Mouse (Mus musculus): Measurements from ENCODE around the gene Bcl6b. TPM values are rescaled to one million over a fixed set of nuclear protein-coding genes. Genes with fewer than 3 reads are reported as not detected.

Bcl6b gene
- polyA plus RNA-seq, 1 experiment from 2014 or later, result 1.8 TPM

- Histone ChIP-seq H3K27ac (ENCODE audit: low read depth, low read length) (no peak overlapping the region), H3K4me3 (ENCODE audit: low read depth, low read length) (peak overlapping the region; percentile 16), H3K4me1 (ENCODE audit: control insufficient read depth, insufficient read depth, low read length) (peaks cover 10% of the 10 kb centered on the region), H3K9ac (replicated peaks; ENCODE audit: low read depth, low read length) (no peak overlapping the region), H3K36me3 (ENCODE audit: control insufficient read depth, insufficient read depth, low read length) (no peaks in the 10 kb centered on the region), H3K4me2 (ENCODE audit: low read depth, low read length) (peak overlapping the region; percentile 44), H3K9me3 (ENCODE audit: control insufficient read depth, low read length) (no peaks in the 10 kb centered on the region), H3K27me3 (ENCODE audit: control insufficient read depth, insufficient read depth, low read length) (peaks cover 11% of the 10 kb centered on the region)
- WGBS, result 8% methylated on average over 18 of the region's 18 CpGs
- ATAC-seq (ENCODE audit: low read depth), result no peak
Observed at GRCm38 (mm10) chr11:70226602-70226890, 3.1 kb downstream of the Bcl6b start.

GRCm38 (mm10) chr11:70225798-70226601 is 3.6 kb downstream of the Bcl6b start:
- H3K36me3 ChIP-seq (ENCODE audit: control insufficient read depth, insufficient read depth, low read length), result no peaks in the 10 kb centered on the region
- H3K4me2 ChIP-seq (ENCODE audit: low read depth, low read length), result peak overlapping the region; percentile 44
- H3K9me3 ChIP-seq (ENCODE audit: control insufficient read depth, low read length), result no peaks in the 10 kb centered on the region
- no peak overlapping the region for H3K27ac ChIP-seq (ENCODE audit: low read depth, low read length)
- 0 out of 2 replicates have a peak, but pooled peaks have one; percentile 29 for ATAC-seq (ENCODE audit: low read depth)
- H3K4me3 ChIP-seq (ENCODE audit: low read depth, low read length), result peak overlapping the region; percentile 16
- H3K4me1 ChIP-seq (ENCODE audit: control insufficient read depth, insufficient read depth, low read length), result peaks cover 10% of the 10 kb centered on the region
- no peak overlapping the region; the same call in 1 of the 2 replicates for H3K9ac ChIP-seq (replicated peaks; ENCODE audit: low read depth, low read length)
- H3K27me3 ChIP-seq (ENCODE audit: control insufficient read depth, insufficient read depth, low read length), result peaks cover 11% of the 10 kb centered on the region
- 16% methylated on average over 27 of the region's 27 CpGs for WGBS

GRCm38 (mm10) chr11:70223724-70224123 is 5.9 kb downstream of the Bcl6b start:
- H3K36me3 ChIP-seq (ENCODE audit: control insufficient read depth, insufficient read depth, low read length), result no peaks in the 10 kb centered on the region
- H3K27ac ChIP-seq (ENCODE audit: low read depth, low read length), result no peak overlapping the region
- no peak overlapping the region for H3K4me2 ChIP-seq (ENCODE audit: low read depth, low read length)
- H3K9me3 ChIP-seq (ENCODE audit: control insufficient read depth, low read length), result no peaks in the 10 kb centered on the region
- WGBS, result 87% methylated on average over 9 of the region's 9 CpGs
- H3K4me3 ChIP-seq (ENCODE audit: low read depth, low read length), result no peak overlapping the region
- peaks cover 21% of the 10 kb centered on the region for H3K4me1 ChIP-seq (ENCODE audit: control insufficient read depth, insufficient read depth, low read length)
- H3K27me3 ChIP-seq (ENCODE audit: control insufficient read depth, insufficient read depth, low read length), result peaks cover 7% of the 10 kb centered on the region
- H3K9ac ChIP-seq (replicated peaks; ENCODE audit: low read depth, low read length), result no peak overlapping the region
- no peak for ATAC-seq (ENCODE audit: low read depth)

- 8% methylated on average over 14 of the region's 14 CpGs for WGBS
- ATAC-seq (ENCODE audit: low read depth), result no peak
- peak overlapping the region; percentile 81 for H3K27ac ChIP-seq (ENCODE audit: low read depth, low read length)
- peaks cover 26% of the 10 kb centered on the region for H3K4me1 ChIP-seq (ENCODE audit: control insufficient read depth, insufficient read depth, low read length)
- peaks cover 3% of the 10 kb centered on the region; the same call in 1 of the 2 replicates for H3K27me3 ChIP-seq (ENCODE audit: control insufficient read depth, insufficient read depth, low read length)
- H3K4me3 ChIP-seq (ENCODE audit: low read depth, low read length), result peak overlapping the region; percentile 59
- H3K9ac ChIP-seq (replicated peaks; ENCODE audit: low read depth, low read length), result peak overlapping the region; percentile 76
- peak overlapping the region; percentile 91 for H3K4me2 ChIP-seq (ENCODE audit: low read depth, low read length)
- no peaks in the 10 kb centered on the region for H3K36me3 ChIP-seq (ENCODE audit: control insufficient read depth, insufficient read depth, low read length)
- no peaks in the 10 kb centered on the region for H3K9me3 ChIP-seq (ENCODE audit: control insufficient read depth, low read length)
Observed at GRCm38 (mm10) chr11:70221603-70222500, 7.7 kb downstream of the Bcl6b start.

- H3K9me3 ChIP-seq (ENCODE audit: control insufficient read depth, low read length), result no peaks in the 10 kb centered on the region
- peak within 1 kb of the TSS; percentile 76 for H3K9ac ChIP-seq (replicated peaks; ENCODE audit: low read depth, low read length)
- no peaks in the 10 kb centered on the region for H3K36me3 ChIP-seq (ENCODE audit: control insufficient read depth, insufficient read depth, low read length)
- peak within 1 kb of the TSS; percentile 91 for H3K4me2 ChIP-seq (ENCODE audit: low read depth, low read length)
- peaks cover 23% of the 10 kb centered on the region for H3K4me1 ChIP-seq (ENCODE audit: control insufficient read depth, insufficient read depth, low read length)
- H3K4me3 ChIP-seq (ENCODE audit: low read depth, low read length), result peak within 1 kb of the TSS; percentile 59
- H3K27ac ChIP-seq (ENCODE audit: low read depth, low read length), result peak within 1 kb of the TSS; percentile 88
- peaks cover 12% of the 10 kb centered on the region for H3K27me3 ChIP-seq (ENCODE audit: control insufficient read depth, insufficient read depth, low read length)
- ATAC-seq (ENCODE audit: low read depth), result peak; percentile 94
- WGBS, result under 1% methylated on average over 28 of the region's 28 CpGs
Observed at GRCm38 (mm10) chr11:70220731-70221602, 8.6 kb downstream of the Bcl6b start, which contains the start of gene Slc16a13. Gene Slc16a13 (minus strand): TSS chr11:70221064.

GRCm38 (mm10) chr11:70220323-70220722 is 9.3 kb downstream of the Bcl6b start:
- H3K27ac ChIP-seq (ENCODE audit: low read depth, low read length), result peak overlapping the region; percentile 88
- under 1% methylated on average over 24 of the region's 24 CpGs for WGBS

GRCm38 (mm10) chr11:70219873-70220272 is 9.7 kb downstream of the Bcl6b start:
- peaks cover 20% of the 10 kb centered on the region for H3K27me3 ChIP-seq (ENCODE audit: control insufficient read depth, insufficient read depth, low read length)
- H3K9me3 ChIP-seq (ENCODE audit: control insufficient read depth, low read length), result no peaks in the 10 kb centered on the region

More at GRCm38 (mm10) chr11:70220323-70220722, 9.3 kb downstream of the Bcl6b start:
- peaks cover 18% of the 10 kb centered on the region for H3K27me3 ChIP-seq (ENCODE audit: control insufficient read depth, insufficient read depth, low read length)
- no peaks in the 10 kb centered on the region for H3K9me3 ChIP-seq (ENCODE audit: control insufficient read depth, low read length)
- H3K4me1 ChIP-seq (ENCODE audit: control insufficient read depth, insufficient read depth, low read length), result peaks cover 23% of the 10 kb centered on the region
- no peak for ATAC-seq (ENCODE audit: low read depth)
- no peaks in the 10 kb centered on the region for H3K36me3 ChIP-seq (ENCODE audit: control insufficient read depth, insufficient read depth, low read length)
- peak overlapping the region; percentile 91 for H3K4me2 ChIP-seq (ENCODE audit: low read depth, low read length)
- peak overlapping the region; percentile 59 for H3K4me3 ChIP-seq (ENCODE audit: low read depth, low read length)
- peak overlapping the region; percentile 76 for H3K9ac ChIP-seq (replicated peaks; ENCODE audit: low read depth, low read length)

GRCm38 (mm10) chr11:70218741-70219470 is 10.7 kb downstream of the Bcl6b start:
- ATAC-seq (ENCODE audit: low read depth), result no peak
- Histone ChIP-seq H3K27ac (ENCODE audit: low read depth, low read length) (no peak overlapping the region), H3K4me2 (ENCODE audit: low read depth, low read length) (peak overlapping the region; percentile 91), H3K9me3 (ENCODE audit: control insufficient read depth, low read length) (no peaks in the 10 kb centered on the region), H3K36me3 (ENCODE audit: control insufficient read depth, insufficient read depth, low read length) (no peaks in the 10 kb centered on the region), H3K9ac (replicated peaks; ENCODE audit: low read depth, low read length) (no peak overlapping the region), H3K4me3 (ENCODE audit: low read depth, low read length) (peak overlapping the region; percentile 59; the same call in 1 of the 2 replicates), H3K4me1 (ENCODE audit: control insufficient read depth, insufficient read depth, low read length) (peaks cover 30% of the 10 kb centered on the region), H3K27me3 (ENCODE audit: control insufficient read depth, insufficient read depth, low read length) (peaks cover 27% of the 10 kb centered on the region)
- WGBS, result 91% methylated on average over 15 of the region's 15 CpGs

More at GRCm38 (mm10) chr11:70219873-70220272, 9.7 kb downstream of the Bcl6b start:
- no peaks in the 10 kb centered on the region for H3K36me3 ChIP-seq (ENCODE audit: control insufficient read depth, insufficient read depth, low read length)
- ATAC-seq (ENCODE audit: low read depth), result no peak
- H3K4me1 ChIP-seq (ENCODE audit: control insufficient read depth, insufficient read depth, low read length), result peaks cover 23% of the 10 kb centered on the region
- WGBS, result 55% methylated on average over 7 of the region's 7 CpGs
- H3K27ac ChIP-seq (ENCODE audit: low read depth, low read length), result peak overlapping the region; percentile 88
- H3K4me3 ChIP-seq (ENCODE audit: low read depth, low read length), result peak overlapping the region; percentile 59
- H3K9ac ChIP-seq (replicated peaks; ENCODE audit: low read depth, low read length), result peak overlapping the region; percentile 76
- peak overlapping the region; percentile 91 for H3K4me2 ChIP-seq (ENCODE audit: low read depth, low read length)

Data from neural tube, embryonic 14.5 days (tissue).